Comparison of ENCODE assay signal across 8 mouse cellular contexts in the genomic region with DNA sequence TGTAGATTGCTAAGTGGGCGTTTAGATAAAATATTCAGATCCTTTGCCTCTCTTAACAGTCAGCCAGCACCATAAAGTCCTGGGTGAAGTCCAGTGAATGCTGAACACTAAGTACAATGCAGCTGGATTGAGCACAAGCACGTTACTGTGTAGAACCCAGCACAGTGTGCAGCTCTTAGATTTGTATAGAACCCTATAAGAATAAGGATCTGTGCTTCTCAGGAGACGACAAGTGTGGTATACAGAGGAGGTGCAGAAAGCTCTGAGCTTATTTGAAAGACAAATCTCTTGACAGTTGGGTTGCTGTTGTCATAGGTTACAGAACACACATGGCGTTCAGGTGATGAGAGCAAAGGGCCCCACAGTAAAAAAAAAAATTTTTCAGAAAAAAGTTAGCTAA. TPM values are rescaled to one million over a fixed set of nuclear protein-coding genes. Genes with fewer than 3 reads are reported as not detected.
A peak's percentile ranks its signal among the peaks of the same experiment; 100 is the strongest.
DNase-seq lines count a peak whose midpoint lies in the region; ATAC-seq and TF ChIP-seq lines count a peak whose summit lies in the region.

No protein-coding gene starts in this region.

- H3K4me2 ChIP-seq in kidney, postnatal 0 days (ENCODE audit: low read length) = peak overlapping the region; percentile 69
- H3K4me2 ChIP-seq in hindbrain, embryonic 16.5 days (ENCODE audit: low read length) = peak overlapping the region; percentile 70
- peak overlapping the region; percentile 84 for H3K4me2 ChIP-seq in midbrain, postnatal 0 days (ENCODE audit: low read depth, low read length, poor library complexity, severe bottlenecking)

- no peak for ATAC-seq in kidney, postnatal 0 days (replicated peaks; ENCODE audit: low FRiP score, low read depth)
- no peak; the same call in 1 of the 2 replicates for ATAC-seq in hindbrain, embryonic 16.5 days
- ATAC-seq in midbrain, postnatal 0 days (ENCODE audit: low FRiP score) = no peak; the same call in 1 of the 2 replicates

- H3K9me3 ChIP-seq in kidney, postnatal 0 days (replicated peaks; ENCODE audit: low read length) = no peaks in the 10 kb centered on the region
- H3K9me3 ChIP-seq in embryonic facial prominence, embryonic 10.5 days = no peaks in the 10 kb centered on the region
- H3K9me3 ChIP-seq in hindbrain, embryonic 16.5 days (ENCODE audit: control insufficient read depth, low read length) = no peaks in the 10 kb centered on the region
- no peaks in the 10 kb centered on the region for H3K9me3 ChIP-seq in midbrain, postnatal 0 days (ENCODE audit: low read length)

- WGBS in kidney, postnatal 0 days = 52% methylated on average over 4 of the region's 4 CpGs
- 63% methylated on average over 4 of the region's 4 CpGs for WGBS in embryonic facial prominence, embryonic 10.5 days
- 52% methylated on average over 4 of the region's 4 CpGs for WGBS in hindbrain, embryonic 16.5 days
- WGBS in midbrain, postnatal 0 days = 44% methylated on average over 4 of the region's 4 CpGs

- 0 out of 2 replicates have a peak overlapping the region, but pooled peaks have one; percentile 90 for H3K27ac ChIP-seq in kidney, postnatal 0 days
- no peak overlapping the region for H3K27ac ChIP-seq in embryonic facial prominence, embryonic 10.5 days (replicated peaks)
- no peak overlapping the region for H3K27ac ChIP-seq in hindbrain, embryonic 16.5 days (ENCODE audit: low read depth, low read length)
- no peak overlapping the region for H3K27ac ChIP-seq in midbrain, postnatal 0 days (ENCODE audit: low read depth, low read length)

- peak overlapping the region; percentile 93 for H3K4me3 ChIP-seq in kidney, postnatal 0 days (replicated peaks; ENCODE audit: low read depth, low read length)
- H3K4me3 ChIP-seq in embryonic facial prominence, embryonic 10.5 days = peak overlapping the region; percentile 88; the same call in 1 of the 2 replicates
- peak overlapping the region; percentile 61 for H3K4me3 ChIP-seq in hindbrain, embryonic 16.5 days (ENCODE audit: low read length)
- H3K4me3 ChIP-seq in midbrain, postnatal 0 days (ENCODE audit: low read depth, low read length) = peak overlapping the region; percentile 76

- no peaks in the 10 kb centered on the region for H3K36me3 ChIP-seq in kidney, postnatal 0 days (ENCODE audit: insufficient read depth, low read length)
- no peaks in the 10 kb centered on the region for H3K36me3 ChIP-seq in embryonic facial prominence, embryonic 10.5 days (replicated peaks)
- no peaks in the 10 kb centered on the region for H3K36me3 ChIP-seq in hindbrain, embryonic 16.5 days (ENCODE audit: control insufficient read depth, insufficient read depth, low read length)
- no peaks in the 10 kb centered on the region for H3K36me3 ChIP-seq in midbrain, postnatal 0 days (ENCODE audit: insufficient read depth, low read length)

- no peak for DNase-seq in kidney, postnatal 0 days (ENCODE audit: low spot score)
- DNase-seq in kidney, postnatal 10 days = no peak
- no peak for DNase-seq in embryonic facial prominence, embryonic 10.5 days (ENCODE audit: low spot score)
- DNase-seq in midbrain, postnatal 0 days (ENCODE audit: low spot score) = peak; percentile 32
- no peak for DNase-seq in spleen, postnatal 14 days (ENCODE audit: low spot score in 2 of 2)
- DNase-seq in frontal cortex, postnatal 36 days (ENCODE audit: low spot score in 2 of 2) = no peak
- no peak for DNase-seq in urinary bladder, adult 18-20 months (ENCODE audit: low spot score in 2 of 2)

- H3K27me3 ChIP-seq in kidney, postnatal 0 days (ENCODE audit: insufficient read depth, low read length) = no peaks in the 10 kb centered on the region
- H3K27me3 ChIP-seq in embryonic facial prominence, embryonic 10.5 days (replicated peaks; ENCODE audit: low read depth, poor library complexity, severe bottlenecking) = 0 out of 2 replicates have a peak, but pooled peaks cover 2% of the 10 kb centered on the region
- no peaks in the 10 kb centered on the region for H3K27me3 ChIP-seq in hindbrain, embryonic 16.5 days (replicated peaks; ENCODE audit: control insufficient read depth, insufficient read depth, low read length)
- no peaks in the 10 kb centered on the region for H3K27me3 ChIP-seq in midbrain, postnatal 0 days (ENCODE audit: insufficient read depth, low read length)

- H3K9ac ChIP-seq in kidney, postnatal 0 days (ENCODE audit: low read depth, low read length) = no peak overlapping the region; the same call in 1 of the 2 replicates
- no peak overlapping the region for H3K9ac ChIP-seq in hindbrain, embryonic 16.5 days (ENCODE audit: low read depth, low read length)
- no peak overlapping the region for H3K9ac ChIP-seq in midbrain, postnatal 0 days (replicated peaks; ENCODE audit: low read length, poor library complexity, severe bottlenecking)

- TF ChIP-seq CTCF in kidney, postnatal 0 days (IDR thresholded peaks at IDR 0.05; ENCODE audit: low read depth) = no peak
- no peak for TF ChIP-seq CTCF in midbrain, postnatal 0 days (IDR thresholded peaks at IDR 0.05)

- H3K4me1 ChIP-seq in kidney, postnatal 0 days (replicated peaks; ENCODE audit: insufficient read depth, low read length) = peaks cover 9% of the 10 kb centered on the region
- peaks cover 21% of the 10 kb centered on the region for H3K4me1 ChIP-seq in embryonic facial prominence, embryonic 10.5 days
- peaks cover 5% of the 10 kb centered on the region for H3K4me1 ChIP-seq in hindbrain, embryonic 16.5 days (ENCODE audit: control insufficient read depth, insufficient read depth, low read depth, low read length)
- no peaks in the 10 kb centered on the region; the same call in 1 of the 2 replicates for H3K4me1 ChIP-seq in midbrain, postnatal 0 days (ENCODE audit: insufficient read depth, low read length)

RNA-seq across cellular contexts. Expression of a gene that starts 1.8 kb away (rescaled TPM):
- 144 and 152 TPM in 2 replicates for polyA plus RNA-seq in kidney, postnatal 0 days (2015; fragmentation: Nextera tagmentation; extraction: Ambion mirVana)
- 54.8 and 58.6 TPM in 2 replicates for polyA plus RNA-seq in embryonic facial prominence, embryonic 10.5 days (2016; fragmentation: Nextera tagmentation; extraction: Ambion mirVana)
- polyA plus RNA-seq in hindbrain, embryonic 16.5 days (2015; fragmentation: Nextera tagmentation; extraction: Ambion mirVana) = 70.0 and 76.9 TPM in 2 replicates
- total RNA-seq in midbrain, postnatal 0 days (2014; rRNA removed) = 37.9 and 43.3 TPM in 2 replicates
- polyA plus RNA-seq in midbrain, postnatal 0 days (2015; fragmentation: Nextera tagmentation; extraction: Ambion mirVana) = 60.1 and 62.4 TPM in 2 replicates
